Mouse (Mus musculus) small intestine, adult 2 months (tissue): ENCODE measurements around the gene Kat7.

Experiments used
- CTCF ChIP-seq: fragments of 200-500 bp; IDR thresholded peaks from 2 replicates; pipeline ENCODE4 v1.5.1; 2012; ENCODE audit warnings: low read depth, mild to moderate bottlenecking, control low read depth, inconsistent platforms, low read length, moderate library complexity, mixed read lengths; ENCODE audit not compliant: insufficient replicate concordance, insufficient read length; ENCODE audit errors: extremely low read depth
- POLR2A ChIP-seq: fragments of 200-500 bp; IDR thresholded peaks from 2 replicates; pipeline ENCODE4 v1.6.1; 2012; ENCODE audit warnings: low read depth, mild to moderate bottlenecking, control low read depth, inconsistent platforms, low read length, moderate library complexity

DNA sequence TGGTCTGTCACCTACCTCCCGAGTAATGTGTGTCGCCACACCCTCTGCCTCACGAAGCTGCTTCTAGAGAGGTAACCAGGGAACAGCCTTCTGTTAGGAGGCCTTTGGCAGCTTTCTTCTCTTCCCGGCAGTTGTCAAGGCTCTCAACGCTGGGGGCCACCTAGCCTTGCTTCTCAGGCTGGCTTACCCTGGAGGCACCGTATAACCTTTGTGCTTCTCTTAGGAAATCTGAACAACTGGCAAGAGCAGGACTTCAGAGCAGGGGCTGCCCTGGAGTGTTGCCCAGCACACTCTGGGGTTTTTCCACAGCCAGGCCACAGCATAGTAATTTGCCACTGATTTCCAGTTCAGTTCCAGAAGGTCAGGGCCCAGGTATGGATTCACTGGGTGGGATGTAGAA lies 40.2 kb upstream of the Kat7 start:
- TF ChIP-seq CTCF (no peak), POLR2A (no peak)
